Comparison of ENCODE assay signal across 8 mouse cellular contexts in genomic region chr11:86357984-86358528, GRCm38 (mm10). TPM values are rescaled to one million over a fixed set of nuclear protein-coding genes. Genes with fewer than 3 reads are reported as not detected.
DNase-seq lines count a peak whose midpoint lies in the region; ATAC-seq and TF ChIP-seq lines count a peak whose summit lies in the region.

No protein-coding gene starts in this region.

- H3K9me3 ChIP-seq in G1E (replicated peaks), result no peaks in the 10 kb centered on the region
- no peaks in the 10 kb centered on the region for H3K9me3 ChIP-seq in forebrain, postnatal 0 days (ENCODE audit: low read length)
- no peaks in the 10 kb centered on the region for H3K9me3 ChIP-seq in lung, embryonic 16.5 days (ENCODE audit: control insufficient read depth, low read length)

- peak; percentile 31; the same call in 1 of the 2 replicates for TF ChIP-seq CTCF in G1E (IDR thresholded peaks at IDR 0.05; ENCODE audit: low read depth, low read length)
- TF ChIP-seq CTCF in forebrain, postnatal 0 days (IDR thresholded peaks at IDR 0.05; ENCODE audit: low read depth), result peak; percentile 84

- ATAC-seq in G1E (ENCODE audit: extremely low read depth, insufficient number of reproducible peaks, low FRiP score, poor library complexity, severe bottlenecking), result peak; percentile 96
- ATAC-seq in forebrain, postnatal 0 days, result peak; percentile 97
- peak; percentile 99 to 100 for ATAC-seq in hematopoietic stem cell, adult 5-6 weeks (replicated peaks in 1 of 2; ENCODE audit: insufficient read depth in 1 of 2, low FRiP score in 2 of 2, low TSS enrichment in 1 of 2, low read depth in 1 of 2, poor library complexity in 2 of 2, severe bottlenecking in 2 of 2)
- ATAC-seq in lung, embryonic 16.5 days (ENCODE audit: low read depth), result peak; percentile 99

- peak overlapping the region; percentile 99 for H3K9ac ChIP-seq in forebrain, postnatal 0 days
- H3K9ac ChIP-seq in lung, embryonic 16.5 days (ENCODE audit: low read length), result peak overlapping the region; percentile 83

- H3K27ac ChIP-seq in forebrain, postnatal 0 days (ENCODE audit: low read depth, low read length), result peak overlapping the region; percentile 95
- peak overlapping the region; percentile 99 for H3K27ac ChIP-seq in lung, embryonic 16.5 days (ENCODE audit: low read length)

- H3K4me3 ChIP-seq in G1E (ENCODE audit: low read depth, low read length), result peak overlapping the region; percentile 93
- H3K4me3 ChIP-seq in forebrain, postnatal 0 days (ENCODE audit: low read depth, low read length), result peak overlapping the region; percentile 98
- H3K4me3 ChIP-seq in lung, embryonic 16.5 days (ENCODE audit: low read length), result peak overlapping the region; percentile 89

- peaks cover 14% of the 10 kb centered on the region for H3K36me3 ChIP-seq in G1E (replicated peaks)
- no peaks in the 10 kb centered on the region for H3K36me3 ChIP-seq in forebrain, postnatal 0 days (ENCODE audit: insufficient read depth)
- peaks cover 5% of the 10 kb centered on the region for H3K36me3 ChIP-seq in lung, embryonic 16.5 days (ENCODE audit: control insufficient read depth, insufficient read depth, low read length)

- H3K27me3 ChIP-seq in G1E (ENCODE audit: insufficient read depth, low read length), result peaks cover 26% of the 10 kb centered on the region
- H3K27me3 ChIP-seq in forebrain, postnatal 0 days (ENCODE audit: insufficient read depth, low read length), result no peaks in the 10 kb centered on the region
- H3K27me3 ChIP-seq in lung, embryonic 16.5 days (ENCODE audit: control insufficient read depth, insufficient read depth, low read depth, low read length), result no peaks in the 10 kb centered on the region

- H3K4me2 ChIP-seq in forebrain, postnatal 0 days (ENCODE audit: low read depth), result peak overlapping the region; percentile 59
- 0 out of 2 replicates have a peak overlapping the region, but pooled peaks have one; percentile 5 for H3K4me2 ChIP-seq in lung, embryonic 16.5 days (ENCODE audit: low read depth, low read length)

- under 1% methylated on average over 43 of the region's 45 CpGs for WGBS in forebrain, postnatal 0 days
- WGBS in lung, embryonic 16.5 days, result under 1% methylated on average over 45 of the region's 45 CpGs

- peak; percentile 96 for DNase-seq in G1E (ENCODE audit: low spot score)
- DNase-seq in cerebellum, adult 18-20 months, result peak; percentile 99 to 100
- DNase-seq in forebrain, postnatal 0 days, result peak; percentile 96
- DNase-seq in layer of hippocampus, adult 9-10 months (ENCODE audit: low spot score), result peak; percentile 96
- peak; percentile 99 for DNase-seq in ovary, postnatal 10 days (ENCODE audit: low spot score)
- peak; percentile 99 for DNase-seq in thymus, postnatal 10 days (ENCODE audit: low spot score in 2 of 2)

- H3K4me1 ChIP-seq in G1E (ENCODE audit: insufficient read depth, low read depth, low read length), result peaks cover 21% of the 10 kb centered on the region
- peaks cover 13% of the 10 kb centered on the region; the same call in 1 of the 2 replicates for H3K4me1 ChIP-seq in forebrain, postnatal 0 days (ENCODE audit: insufficient read depth)
- peaks cover 16% of the 10 kb centered on the region for H3K4me1 ChIP-seq in lung, embryonic 16.5 days (replicated peaks; ENCODE audit: control insufficient read depth, insufficient read depth, low read length)

RNA-seq across cellular contexts. Expression of gene Med13, which starts 0.7 kb away (rescaled TPM):
- 124 and 160 TPM in 2 replicates for total RNA-seq in G1E (2014; fragmentation: Nextera tagmentation)
- 60.1 and 74.2 TPM in 2 replicates for total RNA-seq in G1E (2017)
- 1.3 and 1.9 TPM in 2 replicates for polyA plus RNA-seq in G1E (2012)
- total RNA-seq in forebrain, postnatal 0 days (2014; rRNA removed), result 54.0 and 57.0 TPM in 2 replicates
- polyA plus RNA-seq in forebrain, postnatal 0 days (2015; fragmentation: Nextera tagmentation; extraction: Ambion mirVana), result 3.8 and 5.5 TPM in 2 replicates
- total RNA-seq in hematopoietic stem cell, adult 5-6 weeks (2017), result 69.2 and 73.0 TPM in 2 replicates
- 7.5 and 7.6 TPM in 2 replicates for polyA plus RNA-seq in lung, embryonic 16.5 days (2015; fragmentation: Nextera tagmentation; extraction: Ambion mirVana)

Comparison
In these comparisons a context has a peak if more than half of its experiments do, and no peak if none do; other contexts are left out.
1. Peak in every context shown above with its lines: DNase-seq, ATAC-seq, H3K4me3 ChIP-seq and H3K27ac ChIP-seq.